8 mouse cellular contexts compared by ENCODE assay signal in genomic region chr3:51340552-51341267, GRCm38 (mm10). TPM values are rescaled to one million over a fixed set of nuclear protein-coding genes. Genes with fewer than 3 reads are reported as not detected.
DNase-seq lines count a peak whose midpoint lies in the region; ATAC-seq and TF ChIP-seq lines count a peak whose summit lies in the region.

Elf2 (minus strand) TSS chr3:51340663.

- peak; percentile 59 for DNase-seq in ES-CJ7 (ENCODE audit: low read depth, low spot score)
- peak; percentile 84 for DNase-seq in cerebellum, adult 11 months
- peak; percentile 91 to 94 for DNase-seq in heart, postnatal 14 days
- DNase-seq in layer of hippocampus, adult 18-20 months (ENCODE audit: low spot score in 2 of 2) = peak; percentile 82 to 86
- DNase-seq in lung, adult 2 months = no peak
- DNase-seq in testis, postnatal 14 days (ENCODE audit: low spot score) = peak; percentile 80

- H3K27ac ChIP-seq in forebrain, embryonic 15.5 days (replicated peaks) = peak within 1 kb of the TSS; percentile 100
- peak within 1 kb of the TSS; percentile 97 for H3K27ac ChIP-seq in neural tube, embryonic 15.5 days (replicated peaks)

- no peaks in the 10 kb centered on the region for H3K9me3 ChIP-seq in forebrain, embryonic 15.5 days
- H3K9me3 ChIP-seq in neural tube, embryonic 15.5 days (replicated peaks) = no peaks in the 10 kb centered on the region

- H3K4me3 ChIP-seq in forebrain, embryonic 15.5 days = peak within 1 kb of the TSS; percentile 91
- H3K4me3 ChIP-seq in lung, adult 2 months (replicated peaks; ENCODE audit: extremely low read depth, low read depth, low read length) = peak within 1 kb of the TSS; percentile 73
- peak within 1 kb of the TSS; percentile 91 for H3K4me3 ChIP-seq in neural tube, embryonic 15.5 days (replicated peaks)

- peak within 1 kb of the TSS; percentile 94 for H3K9ac ChIP-seq in forebrain, embryonic 15.5 days (replicated peaks)
- peak within 1 kb of the TSS; percentile 82 for H3K9ac ChIP-seq in neural tube, embryonic 15.5 days (replicated peaks)

- ATAC-seq in forebrain, embryonic 15.5 days (replicated peaks) = peak; percentile 84
- ATAC-seq in neural tube, embryonic 15.5 days (ENCODE audit: low FRiP score) = peak; percentile 84

- intact Hi-C loops in heart, postnatal 14 days (cut with DNase I) = no loop called here

- under 1% methylated on average over 68 of the region's 87 CpGs for whole genome bisulfite sequencing in forebrain, embryonic 15.5 days
- under 1% methylated on average over 81 of the region's 87 CpGs for WGBS in lung, adult 2 months
- under 1% methylated on average over 62 of the region's 87 CpGs for WGBS in neural tube, embryonic 15.5 days

- H3K36me3 ChIP-seq in forebrain, embryonic 15.5 days = no peaks in the 10 kb centered on the region
- no peaks in the 10 kb centered on the region for H3K36me3 ChIP-seq in neural tube, embryonic 15.5 days

- peak; percentile 52; the same call in 1 of the 2 replicates for TF ChIP-seq POLR2A in lung, adult 2 months (IDR thresholded peaks at IDR 0.05; ENCODE audit: borderline replicate concordance, extremely low read depth, low read depth, low read length)

- no peak for TF ChIP-seq CTCF in lung, adult 2 months (IDR thresholded peaks at IDR 0.05; ENCODE audit: insufficient read depth, low read length)

- peaks cover 17% of the 10 kb centered on the region for H3K4me1 ChIP-seq in forebrain, embryonic 15.5 days
- peaks cover 4% of the 10 kb centered on the region for H3K4me1 ChIP-seq in lung, adult 2 months (ENCODE audit: control insufficient read depth, insufficient read depth, low read length)
- H3K4me1 ChIP-seq in neural tube, embryonic 15.5 days = peaks cover 22% of the 10 kb centered on the region

- H3K4me2 ChIP-seq in forebrain, embryonic 15.5 days (replicated peaks) = peak within 1 kb of the TSS; percentile 55
- H3K4me2 ChIP-seq in neural tube, embryonic 15.5 days = peak within 1 kb of the TSS; percentile 82

- H3K27me3 ChIP-seq in forebrain, embryonic 15.5 days = no peaks in the 10 kb centered on the region
- H3K27me3 ChIP-seq in neural tube, embryonic 15.5 days (replicated peaks) = no peaks in the 10 kb centered on the region

RNA-seq across cellular contexts. Expression of gene Elf2, which starts in this region (rescaled TPM):
- polyA plus RNA-seq in forebrain, embryonic 15.5 days (2015; fragmentation: Nextera tagmentation; extraction: Ambion mirVana) = 53.6 and 54.8 TPM in 2 replicates
- total RNA-seq in heart, postnatal 14 days (2021) = 10 to 100 TPM; 72.0 to 72.9 TPM
- 10 to 100 TPM; 66.7 to 67.4 TPM for total RNA-seq in layer of hippocampus, adult 18-20 months (2021)
- 46.1 and 52.7 TPM in 2 replicates for polyA plus RNA-seq in lung, adult 2 months (2012; rRNA removed)
- polyA plus RNA-seq in neural tube, embryonic 15.5 days (2015; fragmentation: Nextera tagmentation; extraction: Ambion mirVana) = 30.0 and 42.4 TPM in 2 replicates
